Mouse (Mus musculus) retina, embryonic 14.5 days (tissue): Measurements from ENCODE around the gene Capn10.
A peak's percentile ranks its signal among the peaks of the same experiment; 100 is the strongest.

Experiments
- DNase-seq: peaks from one replicate; pipeline ENCODE4 v3.0.0-alpha.2; 2015; ENCODE audit warnings: low spot score

Gene Capn10

DNA sequence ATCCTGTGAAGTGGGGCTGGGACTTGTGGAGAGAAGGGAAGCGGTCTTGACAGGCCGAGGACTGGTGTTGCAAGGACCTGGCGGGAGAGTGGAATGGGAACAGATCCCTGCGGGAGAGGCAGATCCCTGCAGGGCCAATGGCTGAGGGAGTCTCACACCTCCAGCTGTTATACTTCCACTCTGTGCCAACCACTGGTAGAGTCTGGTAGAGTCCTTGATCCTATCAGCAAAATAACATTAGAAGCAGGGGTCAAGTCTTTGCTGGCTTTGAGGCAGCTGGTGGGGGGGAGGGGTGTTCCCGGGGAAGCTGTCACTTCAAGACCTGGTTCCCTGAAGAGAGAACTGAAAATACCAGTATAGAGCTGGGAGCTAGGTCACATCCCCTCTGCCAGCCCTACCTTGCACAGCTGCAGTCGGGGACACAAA, 42.0 kb downstream of the Capn10 start:
- DNase-seq = peak; percentile 8

DNA sequence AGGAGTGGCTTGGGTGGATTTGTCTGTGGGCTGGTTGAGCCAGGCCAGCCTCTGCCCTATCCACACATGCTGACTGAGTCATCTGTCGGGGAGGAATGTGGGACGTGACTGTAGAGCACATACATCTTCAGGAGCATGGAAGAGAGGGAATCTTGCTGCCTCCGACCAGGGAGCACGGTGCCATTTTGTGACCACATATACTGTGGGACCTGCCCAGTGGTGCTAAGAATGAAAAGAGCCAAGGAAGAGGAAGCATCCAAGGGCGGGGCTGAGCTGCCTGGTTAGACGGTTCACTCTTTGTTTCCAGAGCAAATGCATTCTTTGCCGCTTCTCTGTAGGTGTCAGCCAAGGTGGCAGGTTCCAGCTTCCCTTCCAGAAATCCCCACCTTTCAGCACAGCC, 44.5 kb downstream of the Capn10 start:
- no peak for DNase-seq

DNA sequence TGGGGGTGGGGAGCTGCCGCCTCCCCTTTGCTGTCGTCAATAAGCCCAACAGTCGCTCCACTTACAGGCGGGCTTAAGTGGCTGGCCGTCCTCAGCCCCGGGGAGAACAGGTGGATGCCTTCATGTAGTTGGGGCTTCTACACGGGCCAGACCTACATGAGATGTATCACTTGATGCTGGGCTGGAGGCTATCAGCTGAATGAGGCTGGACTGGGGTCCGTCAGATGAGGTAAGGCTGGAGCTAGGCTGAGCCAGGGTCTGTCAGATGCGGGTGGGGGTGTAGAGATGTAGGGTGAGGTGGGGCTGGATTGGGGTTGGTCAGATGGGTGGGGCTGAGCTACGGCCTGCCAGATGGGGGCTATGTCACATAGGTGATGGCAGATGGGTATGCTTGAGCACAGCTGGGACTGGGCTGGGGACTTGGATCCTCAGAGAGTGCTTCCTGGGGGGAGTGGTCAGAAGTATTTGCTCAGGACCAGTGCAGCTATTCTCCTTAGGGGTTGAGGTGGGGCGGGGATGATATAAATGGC, 45.0 kb downstream of the Capn10 start:
- DNase-seq = no peak

DNA sequence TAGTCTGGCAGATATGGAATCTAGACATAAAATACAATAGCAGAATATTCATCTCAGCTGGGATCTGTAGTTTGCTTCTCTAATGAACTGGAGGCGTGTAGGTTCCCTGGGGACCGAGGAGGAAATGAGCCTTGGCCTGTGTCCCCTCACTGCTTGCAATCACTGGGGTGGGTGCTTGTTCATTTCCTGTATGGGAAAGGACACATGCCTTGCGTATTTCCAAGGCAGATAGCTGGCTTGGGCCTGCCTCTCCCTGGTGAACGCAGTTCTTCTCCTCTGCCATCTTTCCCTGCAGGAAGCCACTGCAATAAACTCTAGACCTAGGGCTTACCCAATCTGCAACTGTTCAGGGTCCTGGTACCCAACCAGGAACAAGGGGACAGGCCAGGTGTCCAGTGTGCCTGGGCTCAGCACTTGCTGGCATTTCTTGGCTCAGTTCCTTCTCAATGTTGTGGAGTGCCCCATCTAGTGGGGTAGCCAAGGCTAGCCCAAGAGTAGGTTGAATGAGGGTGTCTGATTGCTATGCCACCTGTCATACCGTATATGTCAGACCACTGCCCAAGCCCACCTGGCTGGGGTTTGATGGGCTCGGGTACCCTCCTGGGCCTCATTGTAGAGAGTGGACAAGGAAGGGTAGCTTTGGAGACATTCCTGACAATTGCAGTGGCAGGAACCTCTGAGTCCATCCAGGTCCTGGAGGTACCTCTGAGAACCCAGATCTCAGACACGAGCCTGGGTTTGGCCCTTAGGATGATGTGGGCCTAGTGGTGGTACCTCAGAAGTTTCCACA, 47.1 kb downstream of the Capn10 start:
- DNase-seq = no peak

DNA sequence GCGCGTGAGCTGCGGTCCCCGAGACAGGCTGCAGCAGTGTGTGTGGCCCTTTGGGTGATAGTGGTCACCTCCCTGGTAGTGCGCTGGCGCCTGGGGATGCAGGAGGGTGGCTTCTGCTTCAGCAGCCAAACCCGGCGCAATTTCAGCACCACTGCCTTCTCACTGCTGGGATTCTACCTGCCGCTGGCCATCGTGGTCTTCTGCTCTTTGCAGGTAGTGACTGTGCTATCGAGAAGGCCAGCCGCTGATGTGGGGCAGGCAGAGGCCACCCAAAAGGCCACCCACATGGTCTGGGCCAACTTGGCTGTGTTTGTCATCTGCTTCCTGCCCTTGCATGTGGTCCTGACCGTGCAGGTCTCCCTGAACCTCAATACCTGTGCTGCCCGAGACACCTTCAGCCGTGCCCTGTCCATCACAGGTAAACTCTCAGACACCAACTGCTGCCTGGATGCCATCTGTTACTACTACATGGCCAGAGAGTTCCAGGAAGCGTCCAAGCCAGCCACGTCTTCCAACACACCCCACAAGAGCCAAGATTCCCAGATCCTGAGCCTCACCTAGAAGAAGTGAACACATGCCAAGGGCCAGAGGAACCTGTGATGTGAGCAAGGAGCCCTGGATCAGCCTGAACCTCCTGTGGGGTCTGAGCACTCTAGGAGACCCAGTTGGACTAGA, 48.9 kb downstream of the Capn10 start:
- no peak for DNase-seq

DNA sequence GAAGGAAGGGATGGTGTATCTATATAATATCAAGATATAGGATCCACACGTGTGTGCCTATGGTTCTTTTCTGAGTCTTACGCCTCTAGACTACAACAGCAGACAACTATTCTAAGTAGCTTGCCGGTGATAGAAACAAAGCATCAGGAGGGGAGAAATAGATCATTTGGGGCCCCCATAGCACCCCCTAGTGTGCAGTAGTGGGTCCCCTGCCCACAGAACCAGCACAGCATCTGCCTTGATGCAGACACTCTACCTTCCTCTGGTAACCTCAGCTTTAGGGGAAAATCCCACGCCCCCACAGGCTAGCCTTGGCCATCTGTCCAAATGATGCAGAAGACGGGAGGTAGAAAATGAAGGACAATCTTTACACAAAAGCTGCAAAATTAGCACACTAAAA, 50.8 kb downstream of the Capn10 start:
- no peak for DNase-seq

DNA sequence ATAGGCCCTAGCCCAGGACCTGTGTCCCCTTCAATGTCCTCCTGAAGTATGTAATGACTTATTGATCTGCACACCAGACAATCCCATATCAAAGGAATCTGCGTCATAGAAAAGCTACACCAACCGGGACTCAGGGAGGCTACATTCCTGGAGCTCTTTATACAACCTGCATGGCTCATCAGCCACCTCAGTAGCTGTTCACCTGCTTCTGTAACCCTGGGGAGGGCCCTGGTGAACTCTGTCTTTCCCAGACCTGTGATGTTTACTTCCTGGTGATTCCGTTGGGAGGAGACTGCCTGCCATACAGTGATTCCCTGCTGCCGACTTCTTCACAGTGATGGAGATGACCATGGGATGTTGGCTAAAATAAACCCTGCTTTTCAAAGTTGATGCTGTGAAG, 54.7 kb downstream of the Capn10 start:
- DNase-seq = no peak

DNA sequence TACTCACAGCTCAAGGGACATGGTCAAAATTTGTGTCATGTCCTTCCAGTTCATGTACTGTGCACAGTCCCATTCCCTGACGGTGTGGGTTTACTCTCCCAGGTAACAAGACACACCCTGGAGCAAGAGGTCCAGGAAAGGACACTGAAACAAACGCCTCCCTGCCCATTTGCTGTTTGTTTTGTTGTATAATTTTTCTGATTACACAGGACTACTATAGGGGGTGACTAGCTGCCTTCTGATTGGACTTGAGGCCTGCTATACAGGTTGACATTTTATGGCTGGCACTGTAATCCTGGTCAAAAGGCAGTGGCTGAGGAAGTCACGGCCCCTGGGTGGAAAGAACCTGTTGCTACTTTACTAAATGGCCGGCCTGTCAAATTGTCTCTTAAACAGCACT, 55.7 kb downstream of the Capn10 start:
- DNase-seq = no peak

DNA sequence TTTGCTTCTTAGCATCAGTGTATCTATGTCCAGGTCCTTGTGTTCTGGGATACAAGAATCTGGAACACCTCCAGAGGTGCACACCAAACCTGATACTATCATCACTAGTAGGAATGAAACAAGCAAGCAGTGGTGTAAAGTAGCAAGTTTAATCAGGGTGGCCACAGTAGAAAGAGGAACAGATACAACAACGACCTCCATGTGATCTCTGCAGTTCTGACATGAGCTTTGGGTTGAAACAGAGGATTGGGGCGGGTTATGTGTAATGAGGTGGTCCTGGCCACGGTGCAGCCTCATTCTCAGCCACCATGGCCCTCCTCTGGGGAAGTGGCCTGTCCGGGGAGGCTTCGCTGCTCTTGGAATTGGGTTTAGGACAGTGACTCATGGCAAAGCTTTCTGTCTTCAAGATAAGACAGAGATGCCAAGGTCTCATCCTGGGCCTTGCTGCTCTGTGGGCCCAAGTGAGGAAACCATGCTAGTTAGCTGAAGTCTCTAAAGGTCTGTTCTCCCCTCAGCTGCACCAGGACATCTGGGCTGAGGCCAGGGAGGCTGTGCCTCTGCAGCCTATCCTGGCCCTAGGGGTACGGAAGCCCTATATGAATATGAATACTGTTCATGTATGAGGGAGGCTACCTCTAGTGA, 58.2 kb downstream of the Capn10 start:
- DNase-seq = no peak

DNA sequence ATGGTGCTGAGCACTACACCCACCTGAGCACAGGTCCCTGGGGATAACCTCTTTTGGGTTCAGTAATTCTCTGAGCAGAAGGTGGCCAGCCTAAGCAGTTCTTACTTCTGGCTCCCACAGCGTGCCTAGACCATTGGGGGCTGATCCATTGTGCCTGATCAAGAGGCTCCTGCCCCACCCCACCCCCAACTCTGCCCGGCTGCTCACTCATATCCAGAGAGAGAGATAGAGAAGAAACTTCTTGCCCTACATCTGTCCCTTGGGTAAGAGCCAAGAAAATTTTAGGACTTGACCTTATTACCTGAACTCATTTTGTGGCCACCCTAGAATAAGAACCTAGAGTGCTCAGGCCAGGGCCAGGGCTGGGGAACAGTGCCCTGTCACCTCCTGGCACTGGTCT, 58.7 kb downstream of the Capn10 start:
- no peak for DNase-seq
